Mouse (Mus musculus): Measurements from ENCODE around the gene Hspb7.

GRCm38 (mm10) chr4:141429847-141430246 is 9.3 kb downstream of the Hspb7 start:
- peak; percentile 64 for TF ChIP-seq CTCF (IDR thresholded peaks at IDR 0.05; ENCODE audit: low read depth)
- no peak for TF ChIP-seq EP300 (IDR thresholded peaks at IDR 0.05; ENCODE audit: low read depth)

All from liver, embryonic 14.5 days (tissue).